Mouse (Mus musculus) midbrain, embryonic 11.5 days (tissue): ENCODE results near the gene Gm10376. TPM values are rescaled to one million over a fixed set of nuclear protein-coding genes. Genes with fewer than 3 reads are reported as not detected.
"Not testable (repeated sequence)": the region's sequence is repeated elsewhere in the genome, so short reads cannot be mapped to it uniquely, and the experiment has no call there.

ENCODE experiments used
- ATAC-seq: fragments of 200-750 bp; cut with Nextera tagmentation; 2 replicates; pipeline ENCODE4 v1.8.0; 2017; ENCODE audit warnings: moderate TSS enrichment, moderate library complexity; ENCODE audit not compliant: low FRiP score
- DNase-seq: peaks from one replicate; pipeline ENCODE4 v3.0.0; 2015; ENCODE audit warnings: low spot score; ENCODE audit errors: missing footprints
- H3K27ac ChIP-seq: fragments of 300-500 bp; sonication (generic); 2 replicates; pipeline ENCODE4 v1.5.1; 2014; ENCODE audit warnings: low read depth, low read length
- H3K27me3 ChIP-seq: fragments of 300-500 bp; sonication (generic); 2 replicates; pipeline ENCODE4 v1.6.1; 2014; ENCODE audit warnings: mild to moderate bottlenecking, low read length, moderate library complexity, mixed read lengths; ENCODE audit not compliant: control insufficient read depth, insufficient read depth
- H3K36me3 ChIP-seq: fragments of 300-500 bp; sonication (generic); 2 replicates; pipeline ENCODE4 v1.6.1; 2014; ENCODE audit warnings: mild to moderate bottlenecking, low read length, moderate library complexity, mixed read lengths; ENCODE audit not compliant: control insufficient read depth, insufficient read depth
- H3K4me1 ChIP-seq: fragments of 300-500 bp; sonication (generic); 2 replicates; pipeline ENCODE4 v1.6.1; 2014; ENCODE audit warnings: low read length; ENCODE audit not compliant: control insufficient read depth, insufficient read depth
- H3K4me2 ChIP-seq: fragments of 300-500 bp; sonication (generic); 2 replicates; pipeline ENCODE4 v1.6.1; 2014; ENCODE audit warnings: mild to moderate bottlenecking, moderate library complexity
- H3K4me3 ChIP-seq: fragments of 300-500 bp; sonication (generic); 2 replicates; pipeline ENCODE4 v1.5.1; 2014; ENCODE audit warnings: low read depth, low read length
- H3K9ac ChIP-seq: fragments of 300-500 bp; sonication (generic); 2 replicates; pipeline ENCODE4 v1.6.1; 2014; ENCODE audit warnings: low read length
- H3K9me3 ChIP-seq: fragments of 300-500 bp; sonication (generic); 2 replicates; pipeline ENCODE4 v1.6.1; 2016; ENCODE audit warnings: low read length; ENCODE audit not compliant: control insufficient read depth
- WGBS: fragments of 180-500 bp; shearing (Covaris S2); extraction: QIAGEN DNeasy Blood & Tissue Kit; methylation state at CpG from one replicate; pipeline ENCODE4 v1.1.7; 2014; 5-methylcytosine and 5-hydroxymethylcytosine counted together
- polyA plus RNA-seq: library from polyadenylated mRNA; unstranded; fragments of >200 nt; fragmentation: Nextera tagmentation; extraction: Ambion mirVana; gene quantifications from 2 replicates; pipeline ENCODE4 v1.2.1, GENCODE M21; 2014

Gene Gm10376
- polyA plus RNA-seq: not detected in 2 replicates

GRCm38 (mm10) chr14:43015528-43015927, at the start of gene Gm10376:
Gm10376 (minus strand) TSS chr14:43015628.
- not testable (repeated sequence) for H3K4me1 ChIP-seq, H3K27me3 ChIP-seq, H3K4me2 ChIP-seq, H3K9ac ChIP-seq, H3K36me3 ChIP-seq, DNase-seq, H3K27ac ChIP-seq, H3K4me3 ChIP-seq, ATAC-seq, H3K9me3 ChIP-seq

DNA sequence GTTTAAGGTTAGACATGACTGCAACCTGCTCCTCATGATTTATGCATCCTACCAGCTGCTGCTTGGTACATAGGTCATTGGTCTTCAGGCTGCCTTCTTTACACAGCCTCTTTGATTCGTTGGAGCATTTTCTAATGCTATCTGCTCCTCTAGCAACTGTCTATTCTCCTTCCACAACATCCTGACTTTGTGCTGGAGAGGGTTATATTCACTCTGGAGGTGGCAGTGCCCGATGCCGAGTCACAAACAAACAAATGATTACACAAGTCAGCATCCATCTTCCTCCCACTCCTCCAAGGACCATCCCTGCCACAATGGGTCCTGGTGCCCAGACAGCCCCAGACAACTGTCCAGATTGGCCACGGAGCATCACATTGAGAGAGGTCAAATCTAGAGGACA, 44.8 kb upstream of the Gm10376 start:
- DNase-seq, H3K36me3 ChIP-seq, H3K27me3 ChIP-seq, H3K9ac ChIP-seq, H3K4me2 ChIP-seq, H3K9me3 ChIP-seq, ATAC-seq, H3K4me3 ChIP-seq, H3K4me1 ChIP-seq, H3K27ac ChIP-seq: not testable (repeated sequence)
- 72% methylated on average over 4 of the region's 4 CpGs for WGBS

GRCm38 (mm10) chr14:43058063-43058462, 42.6 kb upstream of the Gm10376 start:
- H3K27ac ChIP-seq, H3K27me3 ChIP-seq, H3K4me1 ChIP-seq, H3K36me3 ChIP-seq, H3K4me3 ChIP-seq, ATAC-seq, H3K9me3 ChIP-seq, DNase-seq, H3K9ac ChIP-seq, H3K4me2 ChIP-seq: not testable (repeated sequence)
- WGBS: 76% methylated on average over 3 of the region's 3 CpGs

DNA sequence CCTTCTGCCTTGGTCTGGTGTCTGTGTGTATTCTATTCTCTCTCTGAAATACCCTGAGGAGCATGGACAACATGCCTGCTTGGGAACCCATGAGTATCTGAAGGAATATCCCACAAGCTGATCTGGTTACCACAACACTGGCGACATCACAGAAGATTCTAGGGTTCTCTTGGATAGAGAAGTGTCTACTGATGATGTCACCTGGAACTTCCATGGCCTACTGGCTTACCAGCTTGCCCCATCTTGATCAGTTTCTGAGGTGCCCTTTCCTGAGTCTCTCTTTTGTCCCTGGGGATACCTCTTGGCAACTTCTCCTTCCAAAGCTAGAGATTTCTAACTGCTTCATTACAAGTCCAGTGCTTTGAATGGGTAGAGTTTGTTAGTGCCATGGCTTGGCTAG, 21.9 kb downstream of the Gm10376 start, which contains the start of gene Gm8082:
Gene Gm8082 (minus strand): TSS at position 101 of the 400 bp plus-strand sequence.
- H3K4me2 ChIP-seq, H3K9me3 ChIP-seq, H3K27ac ChIP-seq, H3K27me3 ChIP-seq, ATAC-seq, H3K4me1 ChIP-seq, H3K36me3 ChIP-seq, DNase-seq, H3K9ac ChIP-seq, H3K4me3 ChIP-seq: not testable (repeated sequence)
- WGBS: no CpG with 5 or more reads among the region's 1 CpGs

Other genes with a start within 250 kb of the Gm10376 start
- not detected in 2 replicates for gene Gm3015, start 246.8 kb downstream of the Gm10376 start, polyA plus RNA-seq
- not detected in 2 replicates for gene Gm10377, start 217.6 kb downstream of the Gm10376 start, polyA plus RNA-seq
- gene Gm21977, start 162.2 kb downstream of the Gm10376 start, polyA plus RNA-seq: not detected in 2 replicates
- not detected in 2 replicates for gene Gm8082, start 22.0 kb downstream of the Gm10376 start, polyA plus RNA-seq
- gene Gm8094, start 61.0 kb upstream of the Gm10376 start, polyA plus RNA-seq: not detected in 2 replicates
- not detected in 2 replicates for gene Gm8104, start 85.0 kb upstream of the Gm10376 start, polyA plus RNA-seq
- gene Gm7233, start 164.2 kb upstream of the Gm10376 start, polyA plus RNA-seq: not detected in 2 replicates
- not detected in 2 replicates for gene Gm8122, start 219.7 kb upstream of the Gm10376 start, polyA plus RNA-seq
- gene Gm8126, start 243.0 kb upstream of the Gm10376 start, polyA plus RNA-seq: not detected in 2 replicates